Mouse (Mus musculus) gastrocnemius, postnatal 4 days (tissue): Measurements from ENCODE around the gene Trim63. TPM values are rescaled to one million over a fixed set of nuclear protein-coding genes. Genes with fewer than 3 reads are reported as not detected.

Experiments used
- DNase-seq, 2 experiments: peaks; one replicate each; pipeline ENCODE4 v3.0.0; 2021 to 2022; ENCODE audit warnings: low spot score in 2 of 2, mixed read lengths in 2 of 2
- total RNA-seq, 2 experiments: library from RNA; stranded (reverse); gene quantifications; 2 replicates each; pipeline ENCODE4 v1.2.3; 2021

Trim63 gene
- total RNA-seq, 2 experiments from 2014 or later = 48.4 to 59.5 TPM

- no peak for DNase-seq
Observed at GRCm38 (mm10) chr4:134362586-134362985, 47.7 kb downstream of the Trim63 start.

DNA sequence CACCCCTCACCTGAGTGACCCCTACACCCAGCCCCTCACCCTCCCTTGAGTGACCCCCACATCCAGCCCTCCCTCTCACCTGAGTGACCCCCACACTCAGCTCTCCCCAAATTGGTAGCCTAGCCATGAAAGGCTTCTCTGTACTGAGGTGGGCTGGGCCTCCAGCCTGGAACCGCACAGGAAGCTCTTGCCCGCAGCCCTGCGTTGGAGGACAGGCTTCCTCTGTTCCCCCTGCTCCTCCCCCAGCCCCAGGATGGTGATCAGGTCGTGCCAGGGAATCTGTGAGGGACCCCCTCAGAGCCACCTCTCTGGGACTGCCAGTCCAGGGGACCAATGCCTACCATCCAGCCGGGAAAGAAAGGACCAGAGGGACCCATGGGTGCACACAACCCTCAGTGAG lies 50.4 kb downstream of the Trim63 start:
- no peak for DNase-seq

DNA sequence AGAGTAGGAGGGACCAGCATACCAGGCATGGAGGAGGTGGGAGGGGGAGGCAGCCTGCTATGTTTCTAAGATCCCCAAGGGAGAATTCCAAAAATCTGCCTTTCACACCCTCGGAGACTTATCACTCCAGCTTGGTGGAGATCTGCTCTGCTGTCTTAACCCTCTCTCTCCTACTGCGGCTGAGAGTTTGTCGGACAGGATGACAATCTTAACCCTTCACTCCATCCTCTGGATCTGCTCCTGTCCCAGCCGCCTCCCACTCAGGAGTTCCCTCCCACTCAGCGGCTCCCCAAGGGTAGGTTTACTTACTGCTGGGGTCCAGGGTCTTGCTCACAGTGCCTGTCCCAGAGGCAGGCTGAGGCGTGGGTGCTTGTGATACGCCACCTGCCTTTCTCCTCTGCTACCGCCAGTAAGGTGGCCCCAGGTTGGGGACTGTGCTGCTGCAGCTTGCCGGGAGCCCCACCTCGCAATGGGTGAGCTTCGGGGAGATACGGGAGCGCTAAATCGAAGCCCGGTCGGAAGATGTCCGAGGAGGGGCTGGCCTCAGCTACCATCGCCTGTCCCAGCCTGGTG lies 55.8 kb downstream of the Trim63 start:
- no peak for DNase-seq

GRCm38 (mm10) chr4:134371316-134371855 lies 56.5 kb downstream of the Trim63 start:
- no peak for DNase-seq

GRCm38 (mm10) chr4:134372294-134372747 lies 57.4 kb downstream of the Trim63 start:
- peak; percentile 48 to 72 for DNase-seq

DNA sequence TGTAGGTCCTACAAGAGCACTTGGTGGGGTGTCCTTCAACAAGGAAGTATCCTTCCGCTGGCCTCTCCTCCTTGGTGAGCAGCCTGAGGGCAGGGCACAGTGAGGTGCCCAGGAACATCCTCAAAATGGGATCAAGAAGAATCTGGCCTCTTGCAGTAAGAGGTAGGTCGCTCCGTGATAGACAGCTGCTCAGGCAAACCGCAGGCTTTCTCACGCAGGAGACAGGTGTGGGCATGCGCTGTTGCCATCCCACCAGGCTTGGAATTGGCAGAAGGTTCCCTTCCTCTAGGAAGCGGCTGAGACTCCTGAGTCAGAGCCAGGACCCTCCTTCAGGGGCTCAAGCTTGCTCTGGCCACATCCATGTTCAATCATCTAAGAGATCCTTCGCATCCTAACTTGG lies 58.4 kb downstream of the Trim63 start:
- DNase-seq = no peak

GRCm38 (mm10) chr4:134374306-134374705 lies 59.4 kb downstream of the Trim63 start:
- no peak for DNase-seq

DNA sequence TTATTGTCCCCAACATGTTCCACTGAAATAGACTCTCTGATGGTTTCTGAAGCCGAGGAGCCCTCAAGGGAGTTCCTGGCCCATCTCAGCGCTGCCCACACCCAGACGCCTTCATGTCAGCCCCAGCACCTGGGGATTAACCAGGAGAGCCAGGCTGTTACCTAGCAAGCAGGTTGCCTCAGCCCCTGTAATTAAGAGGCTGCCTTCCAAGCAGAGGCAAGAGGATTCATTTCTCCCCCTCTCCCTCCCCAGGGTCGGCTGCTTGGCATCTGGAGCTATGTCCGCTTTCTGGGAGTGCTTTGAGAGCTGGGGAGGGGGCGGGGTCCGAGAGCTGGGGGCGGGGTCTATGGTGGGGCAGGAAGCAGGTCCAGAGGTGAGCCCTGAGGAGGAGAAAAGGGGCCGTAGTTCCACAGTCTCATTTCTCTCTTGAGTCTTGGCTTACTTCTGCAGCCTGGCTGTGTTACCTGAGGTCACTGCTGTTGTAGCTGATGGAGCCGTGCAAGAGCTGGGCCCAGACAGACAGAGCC lies 63.2 kb downstream of the Trim63 start:
- DNase-seq = no peak

Other genes with a start within 250 kb of the Trim63 start
- gene Cd52, start 220.0 kb upstream of the Trim63 start, total RNA-seq = 1 to 10 TPM; 2.4 to 2.7 TPM
- gene Ubxn11, start 212.6 kb upstream of the Trim63 start, total RNA-seq = 1 to 10 TPM; 3.2 to 3.7 TPM
- 10 to 100 TPM; 72.4 to 83.6 TPM for gene Sh3bgrl3, start 186.3 kb upstream of the Trim63 start, total RNA-seq
- gene Cep85, start 128.0 kb upstream of the Trim63 start, total RNA-seq = 10 to 100 TPM; 54.8 to 60.3 TPM
- not detected for gene Gm7534, start 112.1 kb upstream of the Trim63 start, total RNA-seq
- not detected for gene Catsper4, start 87.7 kb upstream of the Trim63 start, total RNA-seq
- gene Cnksr1, start 76.7 kb upstream of the Trim63 start, total RNA-seq = 1 to 10 TPM; 1.8 to 2.3 TPM
- not detected for gene E130218I03Rik, start 71.5 kb upstream of the Trim63 start, total RNA-seq
- 1 to 10 TPM; 5.8 to 6.1 TPM for gene Zfp593, start 69.5 kb upstream of the Trim63 start, total RNA-seq
- not detected for gene Gm30191, start 68.2 kb upstream of the Trim63 start, total RNA-seq
- gene Grrp1, start 61.0 kb upstream of the Trim63 start, total RNA-seq = 1 to 10 TPM; 4.5 to 5.7 TPM
- 10 to 100 TPM; 10.4 to 11.8 TPM for gene Pdik1l, start 27.2 kb upstream of the Trim63 start, total RNA-seq
- under 1 TPM; 0.44 to 0.54 TPM for gene Slc30a2, start 28.1 kb downstream of the Trim63 start, total RNA-seq
- 10 to 100 TPM in 1 of 2 experiments, 1 to 10 TPM in 1; 7.5 to 10.2 TPM for gene Extl1, start 68.7 kb downstream of the Trim63 start, total RNA-seq
- gene Pafah2, start 81.2 kb downstream of the Trim63 start, total RNA-seq = 1 to 10 TPM; 4.4 to 4.9 TPM
- 100 to 1,000 TPM; 152 to 171 TPM for gene Stmn1, start 153.2 kb downstream of the Trim63 start, total RNA-seq
- gene Paqr7, start 181.6 kb downstream of the Trim63 start, total RNA-seq = 1 to 10 TPM; 4.8 to 6.3 TPM
- gene Aunip, start 195.9 kb downstream of the Trim63 start, total RNA-seq = 1 to 10 TPM; 1.9 to 2.1 TPM
- gene Mtfr1l, start 220.3 kb downstream of the Trim63 start, total RNA-seq = 100 to 1,000 TPM in 1 of 2 experiments, 10 to 100 TPM in 1; 99.7 to 104 TPM
- 10 to 100 TPM; 43.5 to 45.4 TPM for gene Selenon, start 237.0 kb downstream of the Trim63 start, total RNA-seq